Mouse (Mus musculus): Measurements from ENCODE around the gene Pigk.

Gene Pigk

GRCm38 (mm10) chr3:152832436-152832835 lies 118.5 kb downstream of the Pigk start:
- intact Hi-C loops (cut with DNase I), result no loop called here

GRCm38 (mm10) chr3:152837407-152837806 lies 123.5 kb downstream of the Pigk start:
- intact Hi-C loops (cut with DNase I), result no loop called here

GRCm38 (mm10) chr3:152837938-152838337 lies 124.0 kb downstream of the Pigk start:
- intact Hi-C loops (cut with DNase I), result no loop called here

GRCm38 (mm10) chr3:152841264-152841663 lies 127.4 kb downstream of the Pigk start:
- intact Hi-C loops (cut with DNase I), result no loop called here

- intact Hi-C loops (cut with DNase I), result no loop called here
Observed at GRCm38 (mm10) chr3:152842648-152843047, 128.7 kb downstream of the Pigk start.

GRCm38 (mm10) chr3:152843925-152844324 lies 130.0 kb downstream of the Pigk start:
- intact Hi-C loops (cut with DNase I), result no loop called here

- intact Hi-C loops (cut with DNase I), result no loop called here
Observed at GRCm38 (mm10) chr3:152855006-152855614, 141.2 kb downstream of the Pigk start.

- intact Hi-C loops (cut with DNase I), result no loop called here
Observed at GRCm38 (mm10) chr3:152856095-152856494, 142.2 kb downstream of the Pigk start.

GRCm38 (mm10) chr3:152861450-152861849 lies 147.6 kb downstream of the Pigk start:
- intact Hi-C loops (cut with DNase I), result no loop called here

GRCm38 (mm10) chr3:152861978-152862377 lies 148.1 kb downstream of the Pigk start:
- intact Hi-C loops (cut with DNase I), result no loop called here

GRCm38 (mm10) chr3:152866035-152866965 lies 152.4 kb downstream of the Pigk start:
- intact Hi-C loops (cut with DNase I), result no loop called here

- intact Hi-C loops (cut with DNase I), result no loop called here
Observed at GRCm38 (mm10) chr3:152867654-152868525, 154.0 kb downstream of the Pigk start.

GRCm38 (mm10) chr3:152872054-152872453 lies 158.2 kb downstream of the Pigk start:
- intact Hi-C loops (cut with DNase I), result no loop called here

- intact Hi-C loops (cut with DNase I), result no loop called here
Observed at GRCm38 (mm10) chr3:152872596-152872995, 158.7 kb downstream of the Pigk start.

- intact Hi-C loops (cut with DNase I), result no loop called here
Observed at GRCm38 (mm10) chr3:152874431-152875355, 160.8 kb downstream of the Pigk start.

- intact Hi-C loops (cut with DNase I), result no loop called here
Observed at GRCm38 (mm10) chr3:152875723-152876290, 161.9 kb downstream of the Pigk start.

- intact Hi-C loops (cut with DNase I), result no loop called here
Observed at GRCm38 (mm10) chr3:152880121-152880835, 166.4 kb downstream of the Pigk start.

- intact Hi-C loops (cut with DNase I), result no loop called here
Observed at GRCm38 (mm10) chr3:152881706-152882105, 167.8 kb downstream of the Pigk start.

GRCm38 (mm10) chr3:152883556-152883955 lies 169.7 kb downstream of the Pigk start:
- intact Hi-C loops (cut with DNase I), result no loop called here

All from adrenal gland (tissue).